In genomic region chr17:45910245-45910644, GRCm38 (mm10) we compare ENCODE assay signal across 26 mouse cellular contexts.
A peak's percentile ranks its signal among the peaks of the same experiment; 100 is the strongest.
DNase-seq lines count a peak whose midpoint lies in the region; ATAC-seq and TF ChIP-seq lines count a peak whose summit lies in the region.
"Had no signal": no experiment of that assay in that cellular context is flagged by ENCODE, and none has a peak within 500 bp of the region (broad histone marks: within the 10 kb centered on the region; RNA-seq: fewer than 3 reads in every experiment).

No protein-coding gene starts in this region.

- TF ChIP-seq CTCF in gastrocnemius, adult 2 months (IDR thresholded peaks at IDR 0.05) = no peak
- no peak for TF ChIP-seq CTCF in intestine, postnatal 0 days (IDR thresholded peaks at IDR 0.05; ENCODE audit: low read depth)

- no peak overlapping the region for H3K9ac ChIP-seq in intestine, embryonic 15.5 days
- H3K9ac ChIP-seq in intestine, postnatal 0 days (ENCODE audit: low read depth, low read length) = no peak overlapping the region
- H3K9ac ChIP-seq: embryonic facial prominence, embryonic 13.5 days; forebrain, embryonic 12.5 days; forebrain, embryonic 15.5 days; heart, embryonic 13.5 days; hindbrain, embryonic 12.5 days; hindbrain, embryonic 15.5 days had no signal

- no peaks in the 10 kb centered on the region for H3K36me3 ChIP-seq in intestine, embryonic 15.5 days
- H3K36me3 ChIP-seq in intestine, postnatal 0 days (ENCODE audit: control insufficient read depth, insufficient read depth) = no peaks in the 10 kb centered on the region
- H3K36me3 ChIP-seq: embryonic facial prominence, embryonic 13.5 days; forebrain, embryonic 12.5 days; forebrain, embryonic 15.5 days; G1E; heart, embryonic 13.5 days; hindbrain, embryonic 12.5 days; hindbrain, embryonic 15.5 days had no signal

- peak overlapping the region; percentile 93 for H3K27ac ChIP-seq in gastrocnemius, adult 2 months
- no peak overlapping the region for H3K27ac ChIP-seq in intestine, embryonic 15.5 days
- H3K27ac ChIP-seq in intestine, postnatal 0 days (ENCODE audit: low read depth, low read length) = no peak overlapping the region
- H3K27ac ChIP-seq: embryonic facial prominence, embryonic 10.5 days; embryonic facial prominence, embryonic 13.5 days; forebrain, embryonic 12.5 days; forebrain, embryonic 15.5 days; heart, embryonic 10.5 days; heart, embryonic 13.5 days; hindbrain, embryonic 12.5 days; hindbrain, embryonic 15.5 days had no signal

- WGBS in intestine, embryonic 15.5 days = 75% methylated on average over 3 of the region's 3 CpGs
- WGBS in intestine, postnatal 0 days = 74% methylated on average over 3 of the region's 3 CpGs

- intact Hi-C loops in gastrocnemius, adult 2 months (cut with DNase I) = no loop called here

- DNase-seq in gastrocnemius, adult 2 months = peak; percentile 46
- DNase-seq in gastrocnemius, postnatal 25 days = no peak
- peak; percentile 44 for DNase-seq in skeletal muscle tissue, adult 2 months (ENCODE audit: low read depth, low spot score)
- no peak for DNase-seq in adrenal gland, postnatal 10 days
- DNase-seq: adrenal gland, postnatal 14 days; B cell, adult 2 months; cerebellum, adult 11 months; cerebellum, adult 2 months; cerebellum, postnatal 10 days; embryo, embryonic 11 days; gastrocnemius, postnatal 14 days; heart, postnatal 14 days; kidney, adult 2 months had no signal

- H3K4me1 ChIP-seq in intestine, embryonic 15.5 days (replicated peaks) = no peaks in the 10 kb centered on the region
- H3K4me1 ChIP-seq in intestine, postnatal 0 days (replicated peaks; ENCODE audit: control insufficient read depth, insufficient read depth, low read length) = no peaks in the 10 kb centered on the region
- H3K4me1 ChIP-seq: forebrain, embryonic 15.5 days had no signal

- H3K4me2 ChIP-seq in intestine, embryonic 15.5 days (replicated peaks) = no peak overlapping the region
- H3K4me2 ChIP-seq in intestine, postnatal 0 days (replicated peaks; ENCODE audit: low read depth) = no peak overlapping the region
- H3K4me2 ChIP-seq: embryonic facial prominence, embryonic 13.5 days; forebrain, embryonic 12.5 days; forebrain, embryonic 15.5 days; heart, embryonic 13.5 days; hindbrain, embryonic 12.5 days; hindbrain, embryonic 15.5 days had no signal

- no peak overlapping the region for H3K4me3 ChIP-seq in gastrocnemius, adult 2 months
- H3K4me3 ChIP-seq in intestine, embryonic 15.5 days (replicated peaks) = no peak overlapping the region
- H3K4me3 ChIP-seq in intestine, postnatal 0 days (ENCODE audit: low read depth, low read length) = no peak overlapping the region
- H3K4me3 ChIP-seq: embryonic facial prominence, embryonic 10.5 days; embryonic facial prominence, embryonic 13.5 days; erythroblast, embryonic 14.5 days; forebrain, embryonic 12.5 days; forebrain, embryonic 15.5 days; heart, embryonic 10.5 days; heart, embryonic 13.5 days; hindbrain, embryonic 12.5 days; hindbrain, embryonic 15.5 days had no signal

- no peaks in the 10 kb centered on the region for H3K9me3 ChIP-seq in intestine, embryonic 15.5 days
- no peaks in the 10 kb centered on the region for H3K9me3 ChIP-seq in intestine, postnatal 0 days (ENCODE audit: control insufficient read depth)
- H3K9me3 ChIP-seq: forebrain, embryonic 15.5 days; hindbrain, embryonic 12.5 days; hindbrain, embryonic 15.5 days had no signal

- H3K27me3 ChIP-seq in intestine, embryonic 15.5 days (replicated peaks) = no peaks in the 10 kb centered on the region
- no peaks in the 10 kb centered on the region for H3K27me3 ChIP-seq in intestine, postnatal 0 days (replicated peaks; ENCODE audit: control insufficient read depth, insufficient read depth, low read length)
- H3K27me3 ChIP-seq: embryonic facial prominence, embryonic 13.5 days; forebrain, embryonic 12.5 days; forebrain, embryonic 15.5 days; heart, embryonic 13.5 days; hindbrain, embryonic 15.5 days; Patski had no signal

- ATAC-seq in intestine, embryonic 15.5 days = peak; percentile 40; the same call in 1 of the 2 replicates
- ATAC-seq in intestine, postnatal 0 days = no peak
- ATAC-seq: forebrain, embryonic 15.5 days; Patski had no signal

Comparison
In these comparisons a context has a peak if more than half of its experiments do, and no peak if none do; other contexts are left out.
1. DNase-seq: peak in gastrocnemius, adult 2 months (single experiment) and skeletal muscle tissue, adult 2 months (single experiment); none in gastrocnemius, postnatal 25 days (single experiment) and adrenal gland, postnatal 10 days (single experiment).